Mouse (Mus musculus): Measurements from ENCODE around the gene Dyrk4. TPM values are rescaled to one million over a fixed set of nuclear protein-coding genes. Genes with fewer than 3 reads are reported as not detected.

The Dyrk4 gene
- total RNA-seq, 2 experiments from 2014 or later, result not detected

Other genes with a start within 250 kb of the Dyrk4 start
- 1 to 10 TPM; 2.0 to 2.1 TPM for gene Kcna6, start 181.2 kb downstream of the Dyrk4 start, total RNA-seq (2021)
- 100 to 1,000 TPM; 459 to 475 TPM for gene Ndufa9, start 72.7 kb downstream of the Dyrk4 start, total RNA-seq (2021)
- not detected for gene Akap3, start 68.7 kb downstream of the Dyrk4 start, total RNA-seq (2021)
- 10 to 100 TPM; 16.0 to 17.2 TPM for gene Rad51ap1, start 17.7 kb upstream of the Dyrk4 start, total RNA-seq (2021)
- gene D6Wsu163e, start 18.1 kb upstream of the Dyrk4 start, total RNA-seq (2021), result 10 to 100 TPM in 1 of 2 experiments, 1 to 10 TPM in 1; 9.4 to 11.6 TPM
- gene Fgf6, start 93.7 kb upstream of the Dyrk4 start, total RNA-seq (2021), result under 1 TPM; 0.14 to 0.23 TPM
- gene Fgf23, start 151.1 kb upstream of the Dyrk4 start, total RNA-seq (2021), result under 1 TPM in 1 of 2 experiments, not detected in 1; 0.14 TPM
- gene Tigar, start 187.7 kb upstream of the Dyrk4 start, total RNA-seq (2021), result 10 to 100 TPM; 29.4 to 32.9 TPM
- 100 to 1,000 TPM; 282 to 291 TPM for gene Ccnd2, start 230.4 kb upstream of the Dyrk4 start, total RNA-seq (2021)